Mouse (Mus musculus) intestine, embryonic 15.5 days (tissue): ENCODE results near the gene Spp2. TPM values are rescaled to one million over a fixed set of nuclear protein-coding genes. Genes with fewer than 3 reads are reported as not detected.
A peak's percentile ranks its signal among the peaks of the same experiment; 100 is the strongest.

Experiments used
- ATAC-seq: fragments of 200-750 bp; cut with Nextera tagmentation; 2 replicates; pipeline ENCODE4 v1.8.0; 2017; ENCODE audit warnings: moderate TSS enrichment, moderate library complexity
- H3K27ac ChIP-seq: fragments of 300-500 bp; sonication (generic); 2 replicates; pipeline ENCODE4 v1.5.1; 2015; ENCODE audit warnings: mild to moderate bottlenecking, inconsistent platforms
- H3K27me3 ChIP-seq: fragments of 300-500 bp; sonication (generic); replicated peaks from 2 replicates; pipeline ENCODE4 v1.6.1; 2015; ENCODE audit warnings: inconsistent platforms
- H3K36me3 ChIP-seq: fragments of 300-500 bp; sonication (generic); 2 replicates; pipeline ENCODE4 v1.6.1; 2015; ENCODE audit warnings: inconsistent platforms
- H3K4me1 ChIP-seq: fragments of 300-500 bp; sonication (generic); replicated peaks from 2 replicates; pipeline ENCODE4 v1.6.1; 2015; ENCODE audit warnings: inconsistent platforms
- H3K4me2 ChIP-seq: fragments of 300-500 bp; sonication (generic); replicated peaks from 2 replicates; pipeline ENCODE4 v1.6.1; 2015; ENCODE audit warnings: mild to moderate bottlenecking, inconsistent platforms
- H3K4me3 ChIP-seq: fragments of 300-500 bp; sonication (generic); replicated peaks from 2 replicates; pipeline ENCODE4 v1.5.1; 2015; ENCODE audit warnings: inconsistent platforms
- H3K9ac ChIP-seq: fragments of 300-500 bp; sonication (generic); 2 replicates; pipeline ENCODE4 v1.6.1; 2015; ENCODE audit warnings: inconsistent platforms
- H3K9me3 ChIP-seq: fragments of 300-500 bp; sonication (generic); 2 replicates; pipeline ENCODE4 v1.6.1; 2016; ENCODE audit warnings: inconsistent platforms
- WGBS: fragments of 180-500 bp; shearing (Covaris S2); methylation state at CpG from one replicate; pipeline ENCODE4 v1.1.7; 2015; 5-methylcytosine and 5-hydroxymethylcytosine counted together
- polyA plus RNA-seq: library from polyadenylated mRNA; unstranded; fragments of >200 nt; fragmentation: Nextera tagmentation; extraction: Ambion mirVana; gene quantifications from 2 replicates; pipeline ENCODE4 v1.2.1, GENCODE M21; 2015

Spp2 gene
- polyA plus RNA-seq, 1 experiment from 2014 or later = 9.5 TPM

DNA sequence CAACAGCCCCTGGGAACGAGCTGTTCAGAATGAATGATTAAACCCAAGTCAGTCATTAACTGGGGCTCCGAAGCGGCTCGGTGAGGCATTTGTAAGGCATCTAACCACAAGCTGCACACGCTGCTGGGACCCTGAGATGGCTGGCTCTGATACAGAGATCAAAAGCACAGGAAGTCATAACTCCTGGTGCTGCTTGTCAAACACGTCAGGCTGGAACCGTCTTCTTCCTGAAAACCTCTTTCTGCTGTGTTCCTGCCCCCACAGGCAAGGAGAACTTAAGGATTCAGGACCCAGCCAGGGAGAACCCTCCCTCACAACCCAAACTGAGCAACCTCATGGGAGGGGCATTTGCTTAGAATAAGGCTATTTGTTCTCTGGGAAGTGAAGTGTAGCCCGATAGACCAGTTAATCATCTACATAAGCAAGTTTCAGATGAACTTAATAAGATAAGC lies 68.8 kb downstream of the Spp2 start:
- Histone ChIP-seq H3K27ac (peak overlapping the region; percentile 63), H3K4me1 (peaks cover 28% of the 10 kb centered on the region), H3K9me3 (no peaks in the 10 kb centered on the region), H3K4me2 (peak overlapping the region; percentile 12; the same call in 1 of the 2 replicates), H3K27me3 (no peaks in the 10 kb centered on the region), H3K36me3 (no peaks in the 10 kb centered on the region), H3K4me3 (no peak overlapping the region), H3K9ac (no peak overlapping the region)
- ATAC-seq = peak; percentile 80
- 11% methylated on average over 8 of the region's 8 CpGs for WGBS

Other genes with a start within 250 kb of the Spp2 start
- not detected in 2 replicates for gene Ugt1a5, start 240.9 kb upstream of the Spp2 start, polyA plus RNA-seq
- 0.14 and 0.18 TPM in 2 replicates for gene Ugt1a2, start 206.4 kb upstream of the Spp2 start, polyA plus RNA-seq
- 6.1 and 8.3 TPM in 2 replicates for gene Dnajb3, start 201.2 kb upstream of the Spp2 start, polyA plus RNA-seq
- 29.2 and 30.1 TPM in 2 replicates for gene Ugt1a1, start 195.0 kb upstream of the Spp2 start, polyA plus RNA-seq
- 0.88 and 1.0 TPM in 2 replicates for gene Mroh2a, start 180.0 kb upstream of the Spp2 start, polyA plus RNA-seq
- 158 and 160 TPM in 2 replicates for gene Hjurp, start 129.3 kb upstream of the Spp2 start, polyA plus RNA-seq
- gene Trpm8, start 129.3 kb upstream of the Spp2 start, polyA plus RNA-seq = not detected in 2 replicates
- gene Glrp1, start 103.1 kb downstream of the Spp2 start, polyA plus RNA-seq = not detected in 2 replicates